Mouse (Mus musculus): ENCODE data around the gene Map3k5. TPM values are rescaled to one million over a fixed set of nuclear protein-coding genes. Genes with fewer than 3 reads are reported as not detected.

The Map3k5 gene
- polyA plus RNA-seq, 1 experiment from 2014 or later: 0.50 TPM

DNA sequence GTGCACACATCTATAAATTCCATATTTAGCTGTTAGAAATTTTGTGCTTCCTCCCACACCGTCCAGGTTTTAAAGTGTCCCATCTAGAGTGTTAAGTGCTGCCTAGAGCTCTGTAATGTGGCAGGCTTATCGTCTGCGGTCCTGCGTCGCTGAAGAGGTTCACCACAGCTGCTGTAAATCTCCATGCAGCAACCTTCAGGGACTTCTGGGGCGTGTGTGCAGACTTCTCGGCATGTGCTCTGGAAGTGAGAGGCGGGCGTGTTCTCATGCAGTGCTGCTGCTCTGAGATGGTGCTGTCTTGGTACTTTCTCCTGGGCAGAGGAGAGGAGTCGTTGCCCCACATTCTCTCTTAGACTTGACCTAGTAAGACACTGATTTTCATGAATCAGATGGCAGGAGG is 246.9 kb downstream of the Map3k5 start:
- H3K4me2 ChIP-seq (replicated peaks): no peak overlapping the region
- no peaks in the 10 kb centered on the region for H3K36me3 ChIP-seq
- no peak overlapping the region for H3K4me3 ChIP-seq (replicated peaks)
- 62% methylated on average over 10 of the region's 10 CpGs for WGBS
- no peaks in the 10 kb centered on the region for H3K27me3 ChIP-seq
- H3K4me1 ChIP-seq (replicated peaks): peaks cover 15% of the 10 kb centered on the region; the same call in 1 of the 2 replicates
- no peak overlapping the region for H3K27ac ChIP-seq
- no peak overlapping the region for H3K9ac ChIP-seq (replicated peaks)
- H3K9me3 ChIP-seq: no peaks in the 10 kb centered on the region
- no peak for ATAC-seq

DNA sequence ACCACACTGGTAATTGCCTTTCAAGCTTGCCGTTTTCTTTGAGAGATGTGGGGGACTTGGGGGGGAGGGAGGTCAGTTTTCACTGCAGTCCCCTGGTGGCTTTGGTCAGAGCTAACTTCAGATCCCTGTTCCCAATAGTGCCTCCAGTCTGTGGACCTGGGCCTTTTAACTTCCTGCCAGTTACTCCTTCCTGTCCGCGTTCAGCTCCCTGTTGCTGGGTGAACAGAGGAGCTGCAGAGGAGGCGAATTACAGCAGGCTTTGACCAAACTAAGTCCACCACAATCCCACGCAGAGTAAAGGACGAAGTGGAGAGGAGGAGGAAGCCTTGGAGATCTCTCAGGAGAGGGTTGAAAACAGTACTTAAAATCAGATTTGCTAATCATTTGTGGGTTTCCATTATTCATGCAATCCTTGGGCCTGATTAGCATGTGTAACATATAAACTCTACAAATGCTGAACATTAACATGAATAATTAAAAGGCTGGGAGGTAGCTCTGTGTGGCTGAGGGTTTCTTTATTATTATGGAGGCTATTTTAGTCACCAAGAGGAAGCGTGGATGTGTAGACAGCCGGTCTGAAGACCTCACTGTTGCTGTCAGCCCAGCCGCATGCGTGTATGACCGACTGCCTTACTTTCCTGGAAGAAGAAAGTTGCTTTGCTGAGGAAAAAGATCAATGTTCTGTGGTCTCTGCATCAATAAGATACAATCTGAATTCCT is 247.6 kb downstream of the Map3k5 start:
- Histone ChIP-seq H3K27ac (no peak overlapping the region), H3K36me3 (no peaks in the 10 kb centered on the region), H3K27me3 (no peaks in the 10 kb centered on the region), H3K4me3 (replicated peaks) (no peak overlapping the region), H3K9me3 (no peaks in the 10 kb centered on the region), H3K4me2 (replicated peaks) (no peak overlapping the region), H3K4me1 (replicated peaks) (peaks cover 15% of the 10 kb centered on the region; the same call in 1 of the 2 replicates), H3K9ac (replicated peaks) (no peak overlapping the region)
- no peak; the same call in 1 of the 2 replicates for ATAC-seq
- WGBS: 53% methylated on average over 11 of the region's 11 CpGs

GRCm38 (mm10) chr10:20184326-20184725 is 250.1 kb downstream of the Map3k5 start:
- ATAC-seq: no peak
- H3K27ac ChIP-seq: no peak overlapping the region
- no peak overlapping the region for H3K4me2 ChIP-seq (replicated peaks)
- H3K27me3 ChIP-seq: no peaks in the 10 kb centered on the region
- no peaks in the 10 kb centered on the region for H3K36me3 ChIP-seq
- H3K9ac ChIP-seq (replicated peaks): no peak overlapping the region
- H3K4me1 ChIP-seq (replicated peaks): peaks cover 15% of the 10 kb centered on the region; the same call in 1 of the 2 replicates
- no peaks in the 10 kb centered on the region for H3K9me3 ChIP-seq
- H3K4me3 ChIP-seq (replicated peaks): no peak overlapping the region
- WGBS: 91% methylated on average over 4 of the region's 4 CpGs

DNA sequence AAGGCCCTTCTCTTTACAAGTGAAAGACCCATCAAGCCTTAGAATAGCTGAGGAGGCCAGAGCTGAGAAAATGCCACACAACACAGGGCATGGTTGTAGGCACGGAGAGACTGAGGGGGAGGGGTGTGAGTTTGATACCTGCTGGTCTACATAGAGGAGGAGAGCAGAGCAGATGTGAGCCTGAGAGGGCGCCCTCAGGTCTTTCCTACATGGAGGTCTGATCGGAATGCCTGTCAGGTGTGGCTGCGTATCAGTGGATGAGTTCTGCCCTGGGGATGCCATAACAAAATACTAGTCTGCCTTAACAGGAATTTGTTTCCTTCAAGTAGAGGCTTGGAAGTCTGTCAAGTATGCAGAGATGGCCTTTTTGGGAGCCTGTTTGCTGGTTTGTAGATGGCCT is 251.0 kb downstream of the Map3k5 start:
- H3K27me3 ChIP-seq: no peaks in the 10 kb centered on the region
- no peaks in the 10 kb centered on the region for H3K36me3 ChIP-seq
- H3K9ac ChIP-seq (replicated peaks): no peak overlapping the region
- H3K9me3 ChIP-seq: no peaks in the 10 kb centered on the region
- no peak overlapping the region for H3K4me2 ChIP-seq (replicated peaks)
- no peak for ATAC-seq
- WGBS: 85% methylated on average over 4 of the region's 4 CpGs
- no peak overlapping the region for H3K27ac ChIP-seq
- H3K4me1 ChIP-seq (replicated peaks): peaks cover 15% of the 10 kb centered on the region; the same call in 1 of the 2 replicates
- H3K4me3 ChIP-seq (replicated peaks): no peak overlapping the region

DNA sequence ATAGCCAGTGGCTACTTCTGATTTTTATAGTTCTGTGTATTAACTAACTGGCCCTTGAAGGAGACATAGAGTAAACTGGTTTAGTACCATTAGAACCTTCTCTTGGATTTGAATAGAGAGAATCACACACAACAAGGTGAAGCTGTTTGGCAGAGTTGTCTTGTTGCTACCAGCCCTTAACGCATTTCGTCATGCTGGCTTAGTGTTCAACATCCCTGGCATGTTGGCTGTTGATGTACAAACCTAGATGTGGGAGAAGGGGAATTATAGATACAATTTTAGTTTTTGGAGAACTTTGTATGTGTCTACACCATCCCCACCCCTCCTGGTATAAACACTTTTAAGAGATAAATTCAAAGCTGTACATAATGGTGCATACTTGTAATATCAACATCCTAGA is 251.5 kb downstream of the Map3k5 start:
- WGBS: 99% methylated on average over 2 of the region's 2 CpGs
- H3K4me3 ChIP-seq (replicated peaks): no peak overlapping the region
- ATAC-seq: no peak
- H3K9me3 ChIP-seq: no peaks in the 10 kb centered on the region
- H3K4me1 ChIP-seq (replicated peaks): peaks cover 15% of the 10 kb centered on the region; the same call in 1 of the 2 replicates
- H3K27me3 ChIP-seq: no peaks in the 10 kb centered on the region
- no peaks in the 10 kb centered on the region for H3K36me3 ChIP-seq
- H3K27ac ChIP-seq: no peak overlapping the region
- no peak overlapping the region for H3K4me2 ChIP-seq (replicated peaks)
- H3K9ac ChIP-seq (replicated peaks): no peak overlapping the region

GRCm38 (mm10) chr10:20186800-20187273 is 252.6 kb downstream of the Map3k5 start:
- no peak overlapping the region for H3K27ac ChIP-seq
- H3K4me1 ChIP-seq (replicated peaks): peaks cover 7% of the 10 kb centered on the region; the same call in 1 of the 2 replicates
- no peaks in the 10 kb centered on the region for H3K27me3 ChIP-seq
- ATAC-seq: no peak
- WGBS: 84% methylated on average over 5 of the region's 5 CpGs
- no peaks in the 10 kb centered on the region for H3K9me3 ChIP-seq
- no peak overlapping the region for H3K4me3 ChIP-seq (replicated peaks)
- H3K4me2 ChIP-seq (replicated peaks): no peak overlapping the region
- no peaks in the 10 kb centered on the region for H3K36me3 ChIP-seq
- H3K9ac ChIP-seq (replicated peaks): no peak overlapping the region

DNA sequence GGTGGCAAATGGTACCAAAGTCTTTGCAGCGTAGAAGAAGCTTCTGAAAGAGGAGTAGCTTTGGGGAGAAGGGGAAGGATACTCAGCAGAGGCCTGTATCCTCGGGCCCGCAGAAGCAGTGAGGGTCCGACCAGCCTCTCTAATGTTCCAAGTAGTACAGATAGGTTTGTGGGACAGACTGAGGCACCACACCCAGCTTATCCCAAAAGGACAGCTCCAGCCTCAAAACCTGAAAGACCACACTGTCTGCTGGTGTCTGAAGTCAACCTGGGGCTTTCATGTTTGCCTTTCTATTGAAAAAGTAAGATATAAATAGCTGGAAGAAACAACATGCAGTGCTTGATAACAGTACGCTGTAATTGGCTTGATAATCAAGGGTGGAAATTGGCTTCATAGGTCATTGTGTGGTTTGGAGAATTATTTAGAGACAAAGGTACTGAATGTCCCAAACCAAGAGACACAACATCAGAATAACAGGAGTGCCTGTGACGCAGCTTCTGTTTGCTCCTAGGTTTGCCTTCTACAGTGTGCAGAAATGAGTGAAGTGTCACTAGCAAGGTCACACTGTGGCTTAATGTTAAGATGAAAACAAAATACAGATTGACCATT is 256.0 kb downstream of the Map3k5 start:
- no peak overlapping the region for H3K4me3 ChIP-seq (replicated peaks)
- ATAC-seq: no peak
- H3K36me3 ChIP-seq: no peaks in the 10 kb centered on the region
- H3K9me3 ChIP-seq: no peaks in the 10 kb centered on the region
- H3K27me3 ChIP-seq: no peaks in the 10 kb centered on the region
- no peak overlapping the region for H3K9ac ChIP-seq (replicated peaks)
- peaks cover 5% of the 10 kb centered on the region for H3K4me1 ChIP-seq (replicated peaks)
- H3K27ac ChIP-seq: no peak overlapping the region
- no peak overlapping the region for H3K4me2 ChIP-seq (replicated peaks)
- 90% methylated on average over 6 of the region's 6 CpGs for WGBS

Other genes starting within 250 kb of the Map3k5 start
- gene Il20ra, start 221.9 kb upstream of the Map3k5 start, polyA plus RNA-seq (2015; fragmentation: Nextera tagmentation; extraction: Ambion mirVana): 0.07 and 0.27 TPM in 2 replicates
- gene Slc35d3, start 83.0 kb upstream of the Map3k5 start, polyA plus RNA-seq (2015; fragmentation: Nextera tagmentation; extraction: Ambion mirVana): 1.3 and 2.5 TPM in 2 replicates
- 24.8 and 26.4 TPM in 2 replicates for gene Pex7, start 26.8 kb upstream of the Map3k5 start, polyA plus RNA-seq (2015; fragmentation: Nextera tagmentation; extraction: Ambion mirVana)
- gene Map7, start 214.0 kb downstream of the Map3k5 start, polyA plus RNA-seq (2015; fragmentation: Nextera tagmentation; extraction: Ambion mirVana): 5.1 and 5.8 TPM in 2 replicates

Measured in midbrain, embryonic 13.5 days (tissue).